Mouse (Mus musculus): ENCODE data around the gene 1500011B03Rik. TPM values are rescaled to one million over a fixed set of nuclear protein-coding genes. Genes with fewer than 3 reads are reported as not detected.

Gene 1500011B03Rik
- polyA plus RNA-seq, 1 experiment, result 31.4 TPM

- Histone ChIP-seq H3K4me2 (ENCODE audit: low read depth) (no peak overlapping the region), H3K79me2 (ENCODE audit: control insufficient read depth, insufficient read depth) (peaks cover 6% of the 10 kb centered on the region), H3ac (ENCODE audit: control insufficient read depth, insufficient read length) (no peak overlapping the region), H3K27me3 (ENCODE audit: control insufficient read depth, insufficient read depth, insufficient read length) (no peaks in the 10 kb centered on the region), H3K4me3 (no peak overlapping the region), H3K36me3 (ENCODE audit: control insufficient read depth, insufficient read depth) (no peaks in the 10 kb centered on the region)
- TF ChIP-seq E2F4 (IDR thresholded peaks at IDR 0.05; ENCODE audit: insufficient read depth) (no peak), MYOG (IDR thresholded peaks at IDR 0.05; ENCODE audit: control insufficient read depth in 1 of 3, insufficient read depth in 1 of 3, insufficient read length in 2 of 3, low read depth in 2 of 3) (no peak), TCF12 (IDR thresholded peaks at IDR 0.05; ENCODE audit: insufficient read depth, poor library complexity, severe bottlenecking) (no peak), REST (IDR thresholded peaks at IDR 0.05; ENCODE audit: insufficient read depth, insufficient read length) (no peak), MYOD1 (IDR thresholded peaks at IDR 0.05; ENCODE audit: control insufficient read depth in 1 of 3, insufficient read length in 2 of 3, low read depth in 2 of 3) (no peak)
Observed at GRCm38 (mm10) chr5:114809181-114809756, 14.0 kb downstream of the 1500011B03Rik start.

- TF ChIP-seq SRF (IDR thresholded peaks at IDR 0.05; ENCODE audit: control insufficient read depth, insufficient read length, low read depth), result no peak
- peak; percentile 9 for TF ChIP-seq POLR2AphosphoS2 (IDR thresholded peaks at IDR 0.05; ENCODE audit: insufficient read length, low read depth)
- H3ac ChIP-seq (ENCODE audit: control insufficient read depth, insufficient read length), result no peak overlapping the region
- no peak overlapping the region for H3K4me2 ChIP-seq (ENCODE audit: low read depth)
- H3K36me3 ChIP-seq (ENCODE audit: control insufficient read depth, insufficient read depth), result no peaks in the 10 kb centered on the region
- H3K79me2 ChIP-seq (ENCODE audit: control insufficient read depth, insufficient read depth), result peaks cover 6% of the 10 kb centered on the region
- no peaks in the 10 kb centered on the region for H3K27me3 ChIP-seq (ENCODE audit: control insufficient read depth, insufficient read depth, insufficient read length)
- H3K4me3 ChIP-seq, result no peak overlapping the region
Observed at GRCm38 (mm10) chr5:114808385-114808784, 14.9 kb downstream of the 1500011B03Rik start.

GRCm38 (mm10) chr5:114807893-114808292 is 15.4 kb downstream of the 1500011B03Rik start:
- H3ac ChIP-seq (ENCODE audit: control insufficient read depth, insufficient read length), result no peak overlapping the region
- H3K36me3 ChIP-seq (ENCODE audit: control insufficient read depth, insufficient read depth), result peaks cover 3% of the 10 kb centered on the region
- H3K4me3 ChIP-seq, result no peak overlapping the region
- no peaks in the 10 kb centered on the region for H3K27me3 ChIP-seq (ENCODE audit: control insufficient read depth, insufficient read depth, insufficient read length)
- no peak overlapping the region for H3K4me2 ChIP-seq (ENCODE audit: low read depth)
- TF ChIP-seq POLR2AphosphoS2 (IDR thresholded peaks at IDR 0.05; ENCODE audit: insufficient read length, low read depth) (no peak), CEBPB (IDR thresholded peaks at IDR 0.05; ENCODE audit: insufficient read depth, poor library complexity, severe bottlenecking) (no peak), MAX (IDR thresholded peaks at IDR 0.05; ENCODE audit: low read depth) (no peak), SRF (IDR thresholded peaks at IDR 0.05; ENCODE audit: control insufficient read depth, insufficient read length, low read depth) (no peak), TCF12 (IDR thresholded peaks at IDR 0.05; ENCODE audit: insufficient read depth, poor library complexity, severe bottlenecking) (no peak), REST (IDR thresholded peaks at IDR 0.05; ENCODE audit: insufficient read depth, insufficient read length) (no peak), USF1 (IDR thresholded peaks at IDR 0.05; ENCODE audit: low read depth) (no peak), POLR2A (IDR thresholded peaks at IDR 0.05; ENCODE audit: insufficient read length, low read depth) (no peak), MYOG (IDR thresholded peaks at IDR 0.05; ENCODE audit: control insufficient read depth in 1 of 3, insufficient read depth in 1 of 3, insufficient read length in 2 of 3, low read depth in 2 of 3) (no peak), TCF3 (IDR thresholded peaks at IDR 0.05; ENCODE audit: insufficient read length, low read depth) (no peak), MYOD1 (IDR thresholded peaks at IDR 0.05; ENCODE audit: control insufficient read depth in 1 of 3, insufficient read length in 2 of 3, low read depth in 2 of 3) (no peak), E2F4 (IDR thresholded peaks at IDR 0.05; ENCODE audit: insufficient read depth) (no peak)
- peaks cover 2% of the 10 kb centered on the region for H3K79me2 ChIP-seq (ENCODE audit: control insufficient read depth, insufficient read depth)

GRCm38 (mm10) chr5:114807468-114807867 is 15.8 kb downstream of the 1500011B03Rik start:
- Histone ChIP-seq H3K4me2 (ENCODE audit: low read depth) (no peak overlapping the region), H3K36me3 (ENCODE audit: control insufficient read depth, insufficient read depth) (peaks cover 5% of the 10 kb centered on the region), H3K79me2 (ENCODE audit: control insufficient read depth, insufficient read depth) (no peaks in the 10 kb centered on the region), H3ac (ENCODE audit: control insufficient read depth, insufficient read length) (no peak overlapping the region), H3K4me3 (no peak overlapping the region), H3K27me3 (ENCODE audit: control insufficient read depth, insufficient read depth, insufficient read length) (no peaks in the 10 kb centered on the region)
- TF ChIP-seq POLR2A (IDR thresholded peaks at IDR 0.05; ENCODE audit: insufficient read length, low read depth) (no peak), REST (IDR thresholded peaks at IDR 0.05; ENCODE audit: insufficient read depth, insufficient read length) (no peak), CEBPB (IDR thresholded peaks at IDR 0.05; ENCODE audit: insufficient read depth, poor library complexity, severe bottlenecking) (no peak), MAX (IDR thresholded peaks at IDR 0.05; ENCODE audit: low read depth) (no peak), POLR2AphosphoS2 (IDR thresholded peaks at IDR 0.05; ENCODE audit: insufficient read length, low read depth) (no peak), E2F4 (IDR thresholded peaks at IDR 0.05; ENCODE audit: insufficient read depth) (no peak), TCF12 (IDR thresholded peaks at IDR 0.05; ENCODE audit: insufficient read depth, poor library complexity, severe bottlenecking) (no peak), USF1 (IDR thresholded peaks at IDR 0.05; ENCODE audit: low read depth) (no peak), TCF3 (IDR thresholded peaks at IDR 0.05; ENCODE audit: insufficient read length, low read depth) (no peak), SRF (IDR thresholded peaks at IDR 0.05; ENCODE audit: control insufficient read depth, insufficient read length, low read depth) (no peak), MYOG (IDR thresholded peaks at IDR 0.05; ENCODE audit: control insufficient read depth in 1 of 3, insufficient read depth in 1 of 3, insufficient read length in 2 of 3, low read depth in 2 of 3) (no peak)

GRCm38 (mm10) chr5:114807063-114807462 is 16.2 kb downstream of the 1500011B03Rik start:
- TF ChIP-seq TCF12 (IDR thresholded peaks at IDR 0.05; ENCODE audit: insufficient read depth, poor library complexity, severe bottlenecking) (no peak), TCF3 (IDR thresholded peaks at IDR 0.05; ENCODE audit: insufficient read length, low read depth) (no peak), POLR2AphosphoS2 (IDR thresholded peaks at IDR 0.05; ENCODE audit: insufficient read length, low read depth) (no peak), MAX (IDR thresholded peaks at IDR 0.05; ENCODE audit: low read depth) (no peak), SRF (IDR thresholded peaks at IDR 0.05; ENCODE audit: control insufficient read depth, insufficient read length, low read depth) (no peak), CEBPB (IDR thresholded peaks at IDR 0.05; ENCODE audit: insufficient read depth, poor library complexity, severe bottlenecking) (no peak), POLR2A (IDR thresholded peaks at IDR 0.05; ENCODE audit: insufficient read length, low read depth) (no peak), REST (IDR thresholded peaks at IDR 0.05; ENCODE audit: insufficient read depth, insufficient read length) (no peak), MYOG (IDR thresholded peaks at IDR 0.05; ENCODE audit: control insufficient read depth in 1 of 3, insufficient read depth in 1 of 3, insufficient read length in 2 of 3, low read depth in 2 of 3) (no peak), E2F4 (IDR thresholded peaks at IDR 0.05; ENCODE audit: insufficient read depth) (no peak), MYOD1 (IDR thresholded peaks at IDR 0.05; ENCODE audit: control insufficient read depth in 1 of 3, insufficient read length in 2 of 3, low read depth in 2 of 3) (no peak), USF1 (IDR thresholded peaks at IDR 0.05; ENCODE audit: low read depth) (no peak)
- Histone ChIP-seq H3K4me2 (ENCODE audit: low read depth) (no peak overlapping the region), H3K27me3 (ENCODE audit: control insufficient read depth, insufficient read depth, insufficient read length) (no peaks in the 10 kb centered on the region), H3K79me2 (ENCODE audit: control insufficient read depth, insufficient read depth) (no peaks in the 10 kb centered on the region), H3ac (ENCODE audit: control insufficient read depth, insufficient read length) (no peak overlapping the region), H3K36me3 (ENCODE audit: control insufficient read depth, insufficient read depth) (peaks cover 5% of the 10 kb centered on the region), H3K4me3 (no peak overlapping the region)

Data from myocyte (in vitro differentiated cells).